Mouse (Mus musculus): ENCODE measurements at regions not wholly inside any gene's neighbourhood (a gene's known extent, or its start where the extent isn't known, plus 50 kb on each side); places are given as distances from the start of the nearest gene placed in this dataset.

GRCm38 (mm10) chr2:72614256-72614655, 138.3 kb downstream of the Cdca7 start:
- no peak for TF ChIP-seq POLR2A (IDR thresholded peaks at IDR 0.05; ENCODE audit: low read depth, low read length)
- no peak for TF ChIP-seq CTCF (IDR thresholded peaks at IDR 0.05; ENCODE audit: extremely low read depth, insufficient read depth, insufficient read length, insufficient replicate concordance)
- DNase-seq (ENCODE audit: low read depth in 1 of 2, low spot score in 2 of 2) = no peak
- H3K4me3 ChIP-seq (ENCODE audit: extremely low read depth, insufficient read depth, insufficient read length) = no peak overlapping the region
- no peak overlapping the region for H3K27ac ChIP-seq (ENCODE audit: insufficient read depth, low read length)
- no peaks in the 10 kb centered on the region for H3K4me1 ChIP-seq (ENCODE audit: control insufficient read depth, insufficient read depth, insufficient read length)
- no peaks in the 10 kb centered on the region for H3K36me3 ChIP-seq (ENCODE audit: control insufficient read depth, insufficient read depth, low read length)
- no peaks in the 10 kb centered on the region for H3K27me3 ChIP-seq (ENCODE audit: control insufficient read depth, insufficient read depth, low read length)
- WGBS = 77% methylated on average over 8 of the region's 8 CpGs

- TF ChIP-seq POLR2A (IDR thresholded peaks at IDR 0.05; ENCODE audit: low read depth, low read length) (no peak), CTCF (IDR thresholded peaks at IDR 0.05; ENCODE audit: extremely low read depth, insufficient read depth, insufficient read length, insufficient replicate concordance) (no peak)
- 90% methylated on average over 2 of the region's 2 CpGs for WGBS
- no peaks in the 10 kb centered on the region for H3K36me3 ChIP-seq (ENCODE audit: control insufficient read depth, insufficient read depth, low read length)
- no peak overlapping the region for H3K4me3 ChIP-seq (ENCODE audit: extremely low read depth, insufficient read depth, insufficient read length)
- H3K4me1 ChIP-seq (ENCODE audit: control insufficient read depth, insufficient read depth, insufficient read length) = no peaks in the 10 kb centered on the region
- H3K27ac ChIP-seq (ENCODE audit: insufficient read depth, low read length) = no peak overlapping the region
- no peaks in the 10 kb centered on the region; the same call in 1 of the 2 replicates for H3K27me3 ChIP-seq (ENCODE audit: control insufficient read depth, insufficient read depth, low read length)
- DNase-seq (ENCODE audit: low read depth in 1 of 2, low spot score in 2 of 2) = no peak
These were observed 139.9 kb downstream of the Cdca7 start for GRCm38 (mm10) chr2:72615869-72616268.

GRCm38 (mm10) chr2:72616412-72616811, 140.5 kb downstream of the Cdca7 start:
- H3K4me3 ChIP-seq (ENCODE audit: extremely low read depth, insufficient read depth, insufficient read length) = no peak overlapping the region
- TF ChIP-seq CTCF (IDR thresholded peaks at IDR 0.05; ENCODE audit: extremely low read depth, insufficient read depth, insufficient read length, insufficient replicate concordance) (no peak), POLR2A (IDR thresholded peaks at IDR 0.05; ENCODE audit: low read depth, low read length) (no peak)
- no peak overlapping the region for H3K27ac ChIP-seq (ENCODE audit: insufficient read depth, low read length)
- H3K27me3 ChIP-seq (ENCODE audit: control insufficient read depth, insufficient read depth, low read length) = no peaks in the 10 kb centered on the region; the same call in 1 of the 2 replicates
- no peaks in the 10 kb centered on the region for H3K4me1 ChIP-seq (ENCODE audit: control insufficient read depth, insufficient read depth, insufficient read length)
- no peaks in the 10 kb centered on the region for H3K36me3 ChIP-seq (ENCODE audit: control insufficient read depth, insufficient read depth, low read length)
- DNase-seq (ENCODE audit: low read depth in 1 of 2, low spot score in 2 of 2) = no peak

- TF ChIP-seq POLR2A (IDR thresholded peaks at IDR 0.05; ENCODE audit: low read depth, low read length) (no peak), CTCF (IDR thresholded peaks at IDR 0.05; ENCODE audit: extremely low read depth, insufficient read depth, insufficient read length, insufficient replicate concordance) (no peak)
- WGBS = 59% methylated on average over 4 of the region's 4 CpGs
- no peaks in the 10 kb centered on the region for H3K4me1 ChIP-seq (ENCODE audit: control insufficient read depth, insufficient read depth, insufficient read length)
- no peaks in the 10 kb centered on the region for H3K36me3 ChIP-seq (ENCODE audit: control insufficient read depth, insufficient read depth, low read length)
- H3K27ac ChIP-seq (ENCODE audit: insufficient read depth, low read length) = no peak overlapping the region
- no peak for DNase-seq (ENCODE audit: low read depth in 1 of 2, low spot score in 2 of 2)
- H3K4me3 ChIP-seq (ENCODE audit: extremely low read depth, insufficient read depth, insufficient read length) = no peak overlapping the region
- no peaks in the 10 kb centered on the region; the same call in 1 of the 2 replicates for H3K27me3 ChIP-seq (ENCODE audit: control insufficient read depth, insufficient read depth, low read length)
These were observed 143.5 kb downstream of the Cdca7 start for GRCm38 (mm10) chr2:72619446-72619845.

- no peak overlapping the region for H3K4me3 ChIP-seq (ENCODE audit: extremely low read depth, insufficient read depth, insufficient read length)
- H3K4me1 ChIP-seq (ENCODE audit: control insufficient read depth, insufficient read depth, insufficient read length) = no peaks in the 10 kb centered on the region
- no peaks in the 10 kb centered on the region for H3K36me3 ChIP-seq (ENCODE audit: control insufficient read depth, insufficient read depth, low read length)
- DNase-seq (ENCODE audit: low read depth in 1 of 2, low spot score in 2 of 2) = no peak
- H3K27me3 ChIP-seq (ENCODE audit: control insufficient read depth, insufficient read depth, low read length) = no peaks in the 10 kb centered on the region; the same call in 1 of the 2 replicates
- WGBS = 12% methylated on average over 9 of the region's 9 CpGs
- H3K27ac ChIP-seq (ENCODE audit: insufficient read depth, low read length) = no peak overlapping the region
- TF ChIP-seq POLR2A (IDR thresholded peaks at IDR 0.05; ENCODE audit: low read depth, low read length) = no peak
These were observed 144.3 kb downstream of the Cdca7 start for GRCm38 (mm10) chr2:72620182-72620652.

- DNase-seq (ENCODE audit: low read depth in 1 of 2, low spot score in 2 of 2) = no peak
- 86% methylated on average over 3 of the region's 3 CpGs for WGBS
These were observed 152.0 kb downstream of the Cdca7 start for GRCm38 (mm10) chr2:72627915-72628314.

GRCm38 (mm10) chr2:72628626-72629470, 152.9 kb downstream of the Cdca7 start:
- no peak for TF ChIP-seq CTCF (IDR thresholded peaks at IDR 0.05; ENCODE audit: extremely low read depth, insufficient read depth, insufficient read length, insufficient replicate concordance)
- no peak for TF ChIP-seq POLR2A (IDR thresholded peaks at IDR 0.05; ENCODE audit: low read depth, low read length)
- WGBS = 81% methylated on average over 16 of the region's 16 CpGs
- no peak overlapping the region for H3K4me3 ChIP-seq (ENCODE audit: extremely low read depth, insufficient read depth, insufficient read length)
- H3K36me3 ChIP-seq (ENCODE audit: control insufficient read depth, insufficient read depth, low read length) = no peaks in the 10 kb centered on the region
- H3K4me1 ChIP-seq (ENCODE audit: control insufficient read depth, insufficient read depth, insufficient read length) = no peaks in the 10 kb centered on the region
- no peaks in the 10 kb centered on the region for H3K27me3 ChIP-seq (ENCODE audit: control insufficient read depth, insufficient read depth, low read length)
- H3K27ac ChIP-seq (ENCODE audit: insufficient read depth, low read length) = no peak overlapping the region
- DNase-seq (ENCODE audit: low read depth in 1 of 2, low spot score in 2 of 2) = no peak

More at GRCm38 (mm10) chr2:72627915-72628314, 152.0 kb downstream of the Cdca7 start:
- no peaks in the 10 kb centered on the region for H3K4me1 ChIP-seq (ENCODE audit: control insufficient read depth, insufficient read depth, insufficient read length)
- TF ChIP-seq CTCF (IDR thresholded peaks at IDR 0.05; ENCODE audit: extremely low read depth, insufficient read depth, insufficient read length, insufficient replicate concordance) (no peak), POLR2A (IDR thresholded peaks at IDR 0.05; ENCODE audit: low read depth, low read length) (no peak)
- no peak overlapping the region for H3K27ac ChIP-seq (ENCODE audit: insufficient read depth, low read length)
- H3K27me3 ChIP-seq (ENCODE audit: control insufficient read depth, insufficient read depth, low read length) = no peaks in the 10 kb centered on the region
- no peaks in the 10 kb centered on the region for H3K36me3 ChIP-seq (ENCODE audit: control insufficient read depth, insufficient read depth, low read length)
- H3K4me3 ChIP-seq (ENCODE audit: extremely low read depth, insufficient read depth, insufficient read length) = no peak overlapping the region
